In the genomic region with DNA sequence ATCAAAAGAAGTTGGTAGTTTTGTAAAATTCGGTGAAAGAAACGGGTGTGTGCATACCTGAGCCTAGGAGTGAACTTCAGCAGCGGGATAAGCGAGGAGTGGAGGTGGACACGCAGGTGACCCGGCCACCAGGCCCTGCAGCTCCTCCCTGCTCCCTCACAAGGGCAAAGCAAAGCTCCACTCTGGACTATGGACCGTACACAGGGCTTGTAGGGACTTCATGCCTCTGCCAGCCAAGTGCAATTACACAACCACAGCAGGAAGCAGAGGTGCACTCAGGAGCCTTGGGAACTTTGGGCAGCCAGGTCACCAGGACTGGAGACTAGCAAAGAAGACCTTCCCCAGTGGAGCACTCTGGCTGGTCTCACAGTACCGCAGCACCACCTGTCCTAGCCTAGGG, we compare ENCODE assay signal across 18 mouse cellular contexts. TPM values are rescaled to one million over a fixed set of nuclear protein-coding genes. Genes with fewer than 3 reads are reported as not detected.
A peak's percentile ranks its signal among the peaks of the same experiment; 100 is the strongest.
DNase-seq lines count a peak whose midpoint lies in the region; ATAC-seq lines count a peak whose summit lies in the region.
"Had no signal": no experiment of that assay in that cellular context is flagged by ENCODE, and none has a peak within 500 bp of the region (broad histone marks: within the 10 kb centered on the region; RNA-seq: fewer than 3 reads in every experiment).

No protein-coding gene starts in this region.

- no peak overlapping the region for H3K4me2 ChIP-seq in intestine, embryonic 15.5 days (replicated peaks)
- H3K4me2 ChIP-seq: embryonic facial prominence, embryonic 13.5 days; neural tube, embryonic 12.5 days had no signal

- no peak overlapping the region for H3K9ac ChIP-seq in intestine, embryonic 15.5 days
- H3K9ac ChIP-seq: neural tube, embryonic 12.5 days had no signal

- peaks cover 17% of the 10 kb centered on the region; the same call in 1 of the 2 replicates for H3K4me1 ChIP-seq in intestine, embryonic 15.5 days (replicated peaks)
- peaks cover 14% of the 10 kb centered on the region for H3K4me1 ChIP-seq in hindbrain, embryonic 10.5 days (replicated peaks)

- ATAC-seq in intestine, embryonic 15.5 days = peak; percentile 93
- ATAC-seq: activated CD4-positive, CD25-positive, alpha-beta regulatory T cell, adult 4 months had no signal

- H3K4me3 ChIP-seq in intestine, embryonic 15.5 days (replicated peaks) = no peak overlapping the region
- no peak overlapping the region for H3K4me3 ChIP-seq in hindbrain, embryonic 10.5 days
- H3K4me3 ChIP-seq: embryonic facial prominence, embryonic 13.5 days; forebrain, embryonic 10.5 days; heart, embryonic 10.5 days; megakaryocyte, embryonic 14.5 days; neural tube, embryonic 12.5 days had no signal

- H3K9me3 ChIP-seq in intestine, embryonic 15.5 days = no peaks in the 10 kb centered on the region
- H3K9me3 ChIP-seq in hindbrain, embryonic 10.5 days = no peaks in the 10 kb centered on the region
- H3K9me3 ChIP-seq: embryonic facial prominence, embryonic 13.5 days; forebrain, embryonic 10.5 days; heart, embryonic 10.5 days; megakaryocyte, embryonic 14.5 days; neural tube, embryonic 12.5 days had no signal

- no peaks in the 10 kb centered on the region for H3K27me3 ChIP-seq in intestine, embryonic 15.5 days (replicated peaks)
- no peaks in the 10 kb centered on the region for H3K27me3 ChIP-seq in hindbrain, embryonic 10.5 days (ENCODE audit: insufficient read depth, poor library complexity, severe bottlenecking)
- H3K27me3 ChIP-seq: embryonic facial prominence, embryonic 13.5 days; megakaryocyte, embryonic 14.5 days; neural tube, embryonic 12.5 days had no signal

- WGBS in intestine, embryonic 15.5 days = 83% methylated on average over 8 of the region's 8 CpGs
- 94% methylated on average over 8 of the region's 8 CpGs for WGBS in hindbrain, embryonic 10.5 days

- no peaks in the 10 kb centered on the region for H3K36me3 ChIP-seq in intestine, embryonic 15.5 days
- H3K36me3 ChIP-seq in hindbrain, embryonic 10.5 days = 0 out of 2 replicates have a peak, but pooled peaks cover 3% of the 10 kb centered on the region
- H3K36me3 ChIP-seq: embryonic facial prominence, embryonic 13.5 days; neural tube, embryonic 12.5 days had no signal

- peak; percentile 81 for DNase-seq in heart, adult 11 months
- no peak for DNase-seq in heart, postnatal 10 days
- peak; percentile 74 to 94 for DNase-seq in kidney, postnatal 25 days
- peak; percentile 67 for DNase-seq in lung, postnatal 36 days
- DNase-seq in hindbrain, embryonic 10.5 days (ENCODE audit: low spot score) = no peak
- DNase-seq in c-Kit-positive CD71-positive TER-119-positive erythroid progenitor cells, embryonic 14.5 days (ENCODE audit: low spot score) = no peak
- no peak for DNase-seq in retina, postnatal 1 day
- DNase-seq: cerebellum, adult 11 months; gastrocnemius, postnatal 14 days; heart, postnatal 36 days; thymus, postnatal 25 days had no signal

- H3K27ac ChIP-seq in intestine, embryonic 15.5 days = 0 out of 2 replicates have a peak overlapping the region, but pooled peaks have one; percentile 10
- H3K27ac ChIP-seq in hindbrain, embryonic 10.5 days = no peak overlapping the region
- H3K27ac ChIP-seq: forebrain, embryonic 10.5 days; heart, embryonic 10.5 days; neural tube, embryonic 12.5 days had no signal

- intact Hi-C loops in heart, postnatal 10 days (cut with DNase I) = no loop called here

RNA-seq across cellular contexts. Expression of a gene that starts 50.1 kb away (rescaled TPM):
- 10 to 100 TPM; 20.3 to 22.3 TPM for total RNA-seq in heart, postnatal 10 days (2021)
- polyA plus RNA-seq in intestine, embryonic 15.5 days (2015; fragmentation: Nextera tagmentation; extraction: Ambion mirVana) = 4.5 and 4.7 TPM in 2 replicates
- 3.3 and 3.5 TPM in 2 replicates for polyA plus RNA-seq in hindbrain, embryonic 10.5 days (2016; fragmentation: Nextera tagmentation; extraction: Ambion mirVana)

RNA-seq across cellular contexts. Expression of a gene that starts 57.8 kb away (rescaled TPM):
- under 1 TPM; 0.19 to 0.22 TPM for total RNA-seq in heart, postnatal 10 days (2021)
- 0.13 and 0.19 TPM in 2 replicates for polyA plus RNA-seq in intestine, embryonic 15.5 days (2015; fragmentation: Nextera tagmentation; extraction: Ambion mirVana)
- 0.41 and 0.46 TPM in 2 replicates for polyA plus RNA-seq in hindbrain, embryonic 10.5 days (2016; fragmentation: Nextera tagmentation; extraction: Ambion mirVana)
- total RNA-seq: heart, postnatal 36 days had no signal
- polyA plus RNA-seq: activated CD4-positive, CD25-positive, alpha-beta regulatory T cell, adult 4 months had no signal

Comparison
In these comparisons a context has a peak if more than half of its experiments do, and no peak if none do; other contexts are left out.
1. DNase-seq: peak in heart, adult 11 months (single experiment), kidney, postnatal 25 days (2 of 2) and lung, postnatal 36 days (single experiment); none in heart, postnatal 10 days (0 of 2), hindbrain, embryonic 10.5 days (single experiment), c-Kit-positive CD71-positive TER-119-positive erythroid progenitor cells, embryonic 14.5 days (single experiment) and retina, postnatal 1 day (single experiment).